Mouse (Mus musculus) small intestine, adult 2 months (tissue): ENCODE results near the gene Msl3. TPM values are rescaled to one million over a fixed set of nuclear protein-coding genes. Genes with fewer than 3 reads are reported as not detected.
A peak's percentile ranks its signal among the peaks of the same experiment; 100 is the strongest.

Experiments
- H3K27ac ChIP-seq: fragments of 200-500 bp; 2 replicates; pipeline ENCODE4 v1.5.1; 2012; ENCODE audit warnings: low read depth, low read length, control low read depth, inconsistent platforms; ENCODE audit not compliant: insufficient read depth
- H3K27me3 ChIP-seq: fragments of 200-500 bp; 2 replicates; pipeline ENCODE4 v1.6.1; 2012; ENCODE audit warnings: mild to moderate bottlenecking, moderate library complexity, low read length, inconsistent platforms; ENCODE audit not compliant: control insufficient read depth, insufficient read depth
- H3K36me3 ChIP-seq: fragments of 200-500 bp; 2 replicates; pipeline ENCODE4 v1.6.1; 2012; ENCODE audit warnings: mild to moderate bottlenecking, low read length, control low read depth, inconsistent platforms; ENCODE audit not compliant: control insufficient read depth, insufficient read depth
- H3K4me1 ChIP-seq: fragments of 200-500 bp; 2 replicates; pipeline ENCODE4 v1.6.1; 2012; ENCODE audit warnings: low read length, inconsistent platforms, mixed read lengths; ENCODE audit not compliant: control insufficient read depth, insufficient read depth, insufficient read length
- H3K4me3 ChIP-seq: fragments of 200-500 bp; 2 replicates; pipeline ENCODE4 v1.5.1; 2012; ENCODE audit warnings: low read depth, mild to moderate bottlenecking, control low read depth, inconsistent platforms, low read length, moderate library complexity
- CTCF ChIP-seq: fragments of 200-500 bp; IDR thresholded peaks from 2 replicates; pipeline ENCODE4 v1.5.1; 2012; ENCODE audit warnings: low read depth, mild to moderate bottlenecking, control low read depth, inconsistent platforms, low read length, moderate library complexity, mixed read lengths; ENCODE audit not compliant: insufficient replicate concordance, insufficient read length; ENCODE audit errors: extremely low read depth
- POLR2A ChIP-seq: fragments of 200-500 bp; IDR thresholded peaks from 2 replicates; pipeline ENCODE4 v1.6.1; 2012; ENCODE audit warnings: low read depth, mild to moderate bottlenecking, control low read depth, inconsistent platforms, low read length, moderate library complexity
- WGBS: fragments of 180-500 bp; shearing (Covaris S2); methylation state at CpG from one replicate; pipeline ENCODE4 v1.1.7; 2018; 5-methylcytosine and 5-hydroxymethylcytosine counted together
- polyA plus RNA-seq: library from polyadenylated mRNA; depleted of rRNA; stranded (reverse); fragments of >200 nt; gene quantifications from 2 replicates; pipeline ENCODE4 v1.2.3, GENCODE M21; 2012; rRNA removed

Gene Msl3
- 4.5 and 6.7 TPM in 2 replicates for polyA plus RNA-seq

DNA sequence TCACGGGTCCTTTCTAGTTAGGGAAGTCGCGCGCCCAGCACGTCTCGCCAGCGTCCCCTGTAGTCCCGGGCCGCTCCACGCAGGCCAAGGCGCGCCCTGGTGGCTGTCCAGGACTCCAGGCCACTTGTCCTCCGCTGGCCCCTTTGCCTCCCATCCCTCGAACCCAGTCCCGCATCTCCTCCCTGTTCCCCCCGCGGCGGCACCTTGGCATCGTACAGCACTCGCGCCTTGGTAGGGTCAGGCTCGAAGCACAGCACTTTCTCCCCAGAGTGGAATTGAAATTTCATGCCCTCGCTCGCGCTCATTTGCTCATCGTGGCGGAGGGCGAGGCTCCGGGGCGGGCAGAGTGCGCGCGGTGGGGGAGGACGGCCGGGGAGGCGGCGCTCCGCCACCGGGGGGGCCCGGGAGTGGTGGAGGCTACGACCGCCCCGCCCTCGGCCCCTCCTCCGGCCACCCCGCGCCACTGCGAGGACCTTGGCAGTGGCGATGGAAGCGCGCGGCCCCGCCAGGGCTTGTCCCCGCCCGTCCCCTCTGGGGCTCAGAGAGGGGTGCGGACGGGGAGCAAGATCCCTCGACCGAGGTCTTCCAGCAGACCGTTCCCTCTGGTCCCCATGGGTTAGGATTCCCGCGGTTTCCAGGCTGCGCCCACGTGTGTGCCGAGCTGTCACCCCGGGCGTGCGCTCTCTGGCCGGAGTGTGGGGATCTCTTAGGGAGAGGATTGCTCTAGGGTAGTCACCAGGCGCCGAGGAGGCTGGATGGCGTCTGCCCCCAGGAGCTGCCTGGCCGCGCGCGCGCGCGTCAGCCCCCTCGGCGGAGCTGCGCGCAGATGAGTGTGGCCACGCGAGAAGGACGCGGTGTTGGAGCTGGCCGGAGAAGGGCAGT lies at the start of gene Msl3:
Gene Msl3 (minus strand): TSS at position 374 of the 882 bp plus-strand sequence.
- Histone ChIP-seq H3K4me3 (peak within 1 kb of the TSS; percentile 98), H3K4me1 (no peaks in the 10 kb centered on the region), H3K27ac (peak within 1 kb of the TSS; percentile 100), H3K36me3 (peaks cover 12% of the 10 kb centered on the region; the same call in 1 of the 2 replicates), H3K27me3 (no peaks in the 10 kb centered on the region)
- TF ChIP-seq POLR2A, result no peak; the same call in 1 of the 2 replicates
- 0 out of 2 replicates have a peak, but pooled peaks have one; percentile 35 for TF ChIP-seq CTCF
- WGBS, result 13% methylated on average over 76 of the region's 88 CpGs

DNA sequence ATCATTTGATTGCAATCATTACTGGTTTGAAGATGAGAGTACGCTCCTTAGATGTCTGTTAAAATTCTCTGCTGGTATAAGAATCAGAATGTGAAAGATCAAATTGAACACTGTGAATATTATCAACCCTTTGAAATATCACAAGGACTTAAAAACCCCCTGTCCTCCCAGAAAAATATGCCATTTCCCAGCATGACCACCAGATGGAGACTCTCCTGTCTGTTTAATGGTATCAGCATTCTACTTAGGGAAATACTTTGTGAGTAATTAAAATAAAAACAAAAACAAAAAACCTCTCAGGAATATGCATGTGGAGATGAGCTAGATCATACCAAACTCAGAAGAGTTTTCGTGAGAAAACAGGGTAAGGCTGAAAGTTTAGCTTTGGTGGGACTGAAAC lies 44.3 kb upstream of the Msl3 start:
- WGBS, result 45% methylated on average over 2 of the region's 2 CpGs
- H3K4me3 ChIP-seq, result no peak overlapping the region
- H3K27ac ChIP-seq, result no peak overlapping the region
- H3K36me3 ChIP-seq, result no peaks in the 10 kb centered on the region
- TF ChIP-seq POLR2A, result no peak
- no peak for TF ChIP-seq CTCF
- H3K4me1 ChIP-seq, result no peaks in the 10 kb centered on the region
- no peaks in the 10 kb centered on the region for H3K27me3 ChIP-seq

DNA sequence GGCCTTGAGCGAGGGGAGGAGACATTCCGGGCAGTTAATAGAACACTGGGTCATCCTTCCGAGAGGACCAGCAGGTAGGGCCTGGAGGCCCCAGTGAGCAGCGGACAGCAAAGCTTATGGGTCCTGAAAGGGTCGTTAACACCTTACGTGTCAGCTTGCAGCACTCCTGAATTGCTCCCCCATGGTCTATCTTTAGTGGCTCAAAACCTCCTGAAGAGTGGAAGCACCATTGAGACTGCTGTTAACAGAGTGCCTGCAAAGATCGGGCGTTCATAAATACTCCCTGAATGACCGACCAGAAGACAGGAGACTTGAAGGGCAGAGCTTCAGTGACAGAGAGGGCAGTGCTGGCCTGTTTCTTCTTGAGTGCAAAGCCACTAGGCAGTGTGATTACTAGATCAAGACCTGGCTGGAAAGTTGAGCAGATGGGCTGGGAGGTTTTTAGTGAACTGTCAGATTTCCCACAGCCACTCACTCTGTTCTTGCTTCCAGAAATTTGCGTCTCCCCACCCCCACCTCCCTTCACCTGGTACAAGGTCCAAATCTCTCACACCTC lies 787 bp upstream of the Msl3 start:
- Histone ChIP-seq H3K27me3 (no peaks in the 10 kb centered on the region), H3K36me3 (peaks cover 8% of the 10 kb centered on the region; the same call in 1 of the 2 replicates), H3K27ac (peak overlapping the region; percentile 47; the same call in 1 of the 2 replicates), H3K4me3 (peak overlapping the region; percentile 98), H3K4me1 (no peaks in the 10 kb centered on the region)
- WGBS, result 14% methylated on average over 10 of the region's 10 CpGs
- TF ChIP-seq CTCF (no peak), POLR2A (no peak)

DNA sequence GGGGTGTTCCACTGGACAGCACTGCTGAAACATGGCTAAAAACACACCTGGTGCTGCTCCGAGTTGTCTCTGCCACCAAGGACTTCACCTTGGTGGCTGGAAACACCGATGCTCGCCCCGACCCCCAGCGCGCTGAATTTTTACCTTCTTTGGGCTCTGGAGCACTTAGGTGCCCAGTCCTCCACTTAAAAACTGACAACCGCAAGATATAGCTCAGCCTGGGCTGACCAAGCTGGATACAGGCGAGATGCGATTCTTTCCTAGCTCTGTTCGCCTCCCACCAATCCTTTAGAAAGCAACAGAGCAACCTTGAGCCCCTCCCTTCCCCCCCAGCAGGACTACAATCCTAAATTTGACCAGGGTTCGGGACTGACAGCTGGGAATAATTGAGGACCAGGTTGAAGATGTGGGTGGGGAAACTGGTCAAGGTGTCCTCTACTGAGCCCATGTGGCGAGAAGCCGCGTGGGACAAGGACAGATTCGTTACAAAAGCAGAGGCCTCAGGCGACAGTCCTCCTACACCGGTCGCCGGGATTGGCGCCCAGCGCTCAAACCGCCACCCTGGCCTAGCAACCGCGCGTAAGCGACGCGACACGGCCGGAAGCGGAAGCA lies 679 bp downstream of the Msl3 start:
- Histone ChIP-seq H3K36me3 (peaks cover 13% of the 10 kb centered on the region; the same call in 1 of the 2 replicates), H3K27ac (peak overlapping the region; percentile 100), H3K27me3 (no peaks in the 10 kb centered on the region), H3K4me3 (peak overlapping the region; percentile 98), H3K4me1 (no peaks in the 10 kb centered on the region)
- 14% methylated on average over 31 of the region's 31 CpGs for WGBS
- TF ChIP-seq CTCF, result no peak
- no peak for TF ChIP-seq POLR2A

DNA sequence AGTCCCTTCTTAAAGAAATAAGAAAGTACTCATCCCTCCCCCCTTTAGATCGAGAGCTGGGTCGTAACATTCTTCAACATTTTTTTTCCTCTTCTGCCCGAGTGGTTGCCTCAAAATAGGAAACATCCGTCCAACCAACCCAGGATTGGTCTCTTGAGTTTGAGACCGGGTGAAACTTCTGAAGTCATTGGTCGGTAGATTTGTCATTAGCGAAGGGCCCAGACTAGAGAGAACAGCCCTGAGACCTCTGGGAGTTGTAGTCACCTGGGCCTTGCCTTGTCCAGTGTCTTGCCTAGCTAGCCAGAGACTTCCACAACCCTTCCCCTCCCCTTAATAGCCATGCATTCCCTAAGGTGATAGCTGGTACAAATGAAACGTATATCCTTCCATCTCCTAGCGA lies 1.3 kb downstream of the Msl3 start:
- Histone ChIP-seq H3K36me3 (peaks cover 14% of the 10 kb centered on the region; the same call in 1 of the 2 replicates), H3K4me3 (peak overlapping the region; percentile 98), H3K27me3 (no peaks in the 10 kb centered on the region), H3K4me1 (no peaks in the 10 kb centered on the region), H3K27ac (peak overlapping the region; percentile 100)
- TF ChIP-seq CTCF (no peak), POLR2A (no peak)
- 14% methylated on average over 9 of the region's 9 CpGs for WGBS

DNA sequence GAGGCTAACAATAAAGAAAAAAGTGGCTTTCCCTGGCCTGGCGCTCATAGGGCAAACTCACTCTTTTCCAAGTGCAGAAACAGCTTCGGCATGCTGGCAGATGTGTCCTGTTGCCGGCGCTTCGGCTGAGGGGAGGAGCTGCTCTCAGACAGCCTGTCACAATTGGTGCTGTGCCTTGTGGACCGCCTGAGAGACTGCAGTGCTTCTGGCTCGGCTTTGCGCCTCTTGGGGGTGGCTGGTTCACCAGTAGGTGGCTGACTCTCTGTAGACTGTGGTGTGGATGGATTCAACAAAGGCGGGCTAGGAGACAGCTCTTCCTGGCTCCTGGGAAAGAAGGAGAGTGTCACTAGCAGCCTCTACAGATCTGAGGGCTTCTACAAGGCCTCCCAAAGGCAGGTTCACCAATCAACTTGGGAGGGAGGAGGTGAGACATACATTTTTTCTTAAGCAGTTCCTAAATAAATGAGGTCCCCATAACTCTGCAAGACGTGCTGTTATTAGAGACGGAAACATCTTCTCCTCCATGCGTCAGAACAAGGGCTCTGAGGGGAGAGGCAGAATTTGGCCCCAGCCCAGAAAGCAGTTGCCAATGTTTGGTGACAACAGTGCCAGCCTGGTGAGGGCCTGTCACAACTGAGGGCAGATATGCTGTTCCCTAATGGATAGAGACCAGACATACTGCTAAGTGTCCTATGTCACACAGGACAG lies 9.6 kb downstream of the Msl3 start:
- 79% methylated on average over 12 of the region's 12 CpGs for WGBS
- TF ChIP-seq CTCF, result no peak
- no peak for TF ChIP-seq POLR2A
- Histone ChIP-seq H3K27me3 (no peaks in the 10 kb centered on the region), H3K4me3 (no peak overlapping the region), H3K36me3 (peaks cover 10% of the 10 kb centered on the region), H3K27ac (no peak overlapping the region), H3K4me1 (no peaks in the 10 kb centered on the region)
